Mouse (Mus musculus) lung, embryonic 15.5 days (tissue): ENCODE results near the gene Rbm15. TPM values are rescaled to one million over a fixed set of nuclear protein-coding genes. Genes with fewer than 3 reads are reported as not detected.

Source experiments
- ATAC-seq: fragments of 200-750 bp; cut with Nextera tagmentation; 2 replicates; pipeline ENCODE4 v1.8.0; 2017; ENCODE audit warnings: moderate number of reproducible peaks, borderline replicate concordance; ENCODE audit not compliant: low FRiP score, low TSS enrichment; ENCODE audit errors: extremely low read depth
- H3K27ac ChIP-seq: fragments of 300-500 bp; sonication (generic); 2 replicates; pipeline ENCODE4 v1.5.1; 2015; ENCODE audit warnings: moderate library complexity, mild to moderate bottlenecking, inconsistent platforms
- H3K27me3 ChIP-seq: fragments of 300-500 bp; sonication (generic); 2 replicates; pipeline ENCODE4 v1.6.1; 2015; ENCODE audit warnings: inconsistent platforms
- H3K36me3 ChIP-seq: fragments of 300-500 bp; sonication (generic); 2 replicates; pipeline ENCODE4 v1.6.1; 2015; ENCODE audit warnings: inconsistent platforms
- H3K4me1 ChIP-seq: fragments of 300-500 bp; sonication (generic); 2 replicates; pipeline ENCODE4 v1.6.1; 2015; ENCODE audit warnings: inconsistent platforms
- H3K4me2 ChIP-seq: fragments of 300-500 bp; sonication (generic); 2 replicates; pipeline ENCODE4 v1.6.1; 2015; ENCODE audit warnings: inconsistent platforms, mild to moderate bottlenecking, moderate library complexity
- H3K4me3 ChIP-seq: fragments of 300-500 bp; sonication (generic); 2 replicates; pipeline ENCODE4 v1.5.1; 2015; ENCODE audit warnings: mild to moderate bottlenecking, inconsistent platforms
- H3K9ac ChIP-seq: fragments of 300-500 bp; sonication (generic); 2 replicates; pipeline ENCODE4 v1.6.1; 2015; ENCODE audit warnings: inconsistent platforms
- H3K9me3 ChIP-seq: fragments of 300-500 bp; sonication (generic); 2 replicates; pipeline ENCODE4 v1.6.1; 2016; ENCODE audit warnings: inconsistent platforms
- WGBS: fragments of 180-500 bp; shearing (Covaris S2); methylation state at CpG from one replicate; pipeline ENCODE4 v1.1.7; 2015; 5-methylcytosine and 5-hydroxymethylcytosine counted together
- polyA plus RNA-seq: library from polyadenylated mRNA; unstranded; fragments of >200 nt; fragmentation: Nextera tagmentation; extraction: Ambion mirVana; gene quantifications from 2 replicates; pipeline ENCODE4 v1.2.1, GENCODE M21; 2015

Gene Rbm15
- polyA plus RNA-seq, result 15.0 and 15.4 TPM in 2 replicates

DNA sequence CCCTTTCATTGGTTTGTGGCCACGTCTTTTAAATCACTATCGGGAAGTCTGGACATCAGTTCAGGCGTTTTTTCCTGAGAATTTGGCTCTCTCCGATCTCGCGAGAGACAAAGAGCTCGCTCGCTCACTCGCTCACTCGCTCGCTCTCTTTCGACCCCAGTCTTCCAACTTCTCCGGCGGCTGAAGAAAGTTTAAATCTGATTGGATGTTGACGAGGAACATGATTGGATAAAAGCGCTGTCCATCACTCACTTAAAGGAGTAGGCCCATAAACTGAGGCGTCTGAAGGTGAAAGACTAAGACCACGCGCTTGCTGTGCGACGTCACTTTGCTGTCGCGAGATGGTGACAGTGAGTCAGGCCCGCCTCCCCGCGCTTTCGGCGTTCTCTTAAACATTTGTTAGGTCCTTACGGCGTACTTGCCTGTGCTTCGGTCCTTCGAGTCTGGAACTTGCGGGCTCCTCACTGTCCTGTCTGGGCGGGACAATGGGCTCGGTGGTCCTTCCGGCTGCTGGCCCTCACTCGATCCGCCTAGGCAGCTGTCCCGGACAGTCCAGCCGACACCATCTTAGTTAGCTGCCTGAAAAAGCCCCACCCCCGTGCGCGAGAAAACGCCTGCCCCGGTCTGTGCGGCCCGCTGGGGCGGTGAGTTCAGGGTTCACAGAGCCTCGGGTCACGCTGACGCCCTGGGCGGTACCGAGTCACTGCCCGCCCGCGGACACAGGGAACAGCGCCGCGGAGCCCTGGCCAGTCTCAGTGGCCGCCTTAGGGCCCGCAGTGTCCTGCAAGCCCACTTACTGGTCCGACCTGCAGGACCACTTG is at the start of gene Rbm15:
Rbm15 (minus strand) TSS at position 293 of the 821 bp plus-strand sequence.
- H3K36me3 ChIP-seq, result peaks cover 11% of the 10 kb centered on the region; the same call in 1 of the 2 replicates
- peaks cover 24% of the 10 kb centered on the region for H3K4me1 ChIP-seq
- H3K9ac ChIP-seq, result peak within 1 kb of the TSS; percentile 94
- WGBS, result under 1% methylated on average over 62 of the region's 62 CpGs
- H3K9me3 ChIP-seq, result no peaks in the 10 kb centered on the region
- peak within 1 kb of the TSS; percentile 89 for H3K4me2 ChIP-seq
- H3K27me3 ChIP-seq, result no peaks in the 10 kb centered on the region
- peak within 1 kb of the TSS; percentile 98 for H3K4me3 ChIP-seq
- ATAC-seq, result peak; percentile 93
- H3K27ac ChIP-seq, result peak within 1 kb of the TSS; percentile 99

DNA sequence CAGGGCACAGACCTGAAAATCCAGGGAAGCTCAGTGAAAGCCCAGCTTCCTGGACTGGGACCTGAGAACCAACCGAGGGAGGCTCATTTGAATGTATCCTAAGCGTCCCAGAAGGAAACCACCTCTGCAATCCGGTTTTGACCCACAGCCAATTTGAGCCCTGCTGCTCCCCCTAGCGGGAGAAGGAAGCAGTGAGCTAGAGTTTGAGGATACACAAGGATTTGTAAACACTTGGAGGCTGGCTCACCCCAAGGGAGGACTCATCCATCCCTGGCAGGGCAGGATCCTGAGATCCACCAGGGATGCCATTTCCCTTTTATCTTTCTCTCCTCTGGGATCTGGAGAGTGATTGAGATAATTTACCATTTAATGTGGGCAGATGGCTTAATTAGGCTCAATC is 45.9 kb upstream of the Rbm15 start:
- no peak overlapping the region for H3K27ac ChIP-seq
- no peak for ATAC-seq
- H3K27me3 ChIP-seq, result peaks cover 3% of the 10 kb centered on the region; the same call in 1 of the 2 replicates
- no peak overlapping the region for H3K4me2 ChIP-seq
- WGBS, result 10% methylated on average over 4 of the region's 4 CpGs
- no peaks in the 10 kb centered on the region for H3K4me1 ChIP-seq
- no peak overlapping the region for H3K4me3 ChIP-seq
- H3K36me3 ChIP-seq, result no peaks in the 10 kb centered on the region
- no peak overlapping the region for H3K9ac ChIP-seq
- no peaks in the 10 kb centered on the region for H3K9me3 ChIP-seq

GRCm38 (mm10) chr3:107378626-107379025 is 45.2 kb upstream of the Rbm15 start:
- no peaks in the 10 kb centered on the region for H3K9me3 ChIP-seq
- no peak overlapping the region for H3K4me2 ChIP-seq
- no peak for ATAC-seq
- no peak overlapping the region for H3K9ac ChIP-seq
- no peaks in the 10 kb centered on the region for H3K4me1 ChIP-seq
- H3K27me3 ChIP-seq, result peaks cover 3% of the 10 kb centered on the region; the same call in 1 of the 2 replicates
- H3K4me3 ChIP-seq, result no peak overlapping the region
- 67% methylated on average over 5 of the region's 5 CpGs for WGBS
- no peaks in the 10 kb centered on the region for H3K36me3 ChIP-seq
- no peak overlapping the region for H3K27ac ChIP-seq

GRCm38 (mm10) chr3:107374948-107375664 is 41.6 kb upstream of the Rbm15 start:
- WGBS, result 13% methylated on average over 6 of the region's 6 CpGs
- H3K27me3 ChIP-seq, result 0 out of 2 replicates have a peak, but pooled peaks cover 3% of the 10 kb centered on the region
- no peak overlapping the region for H3K4me2 ChIP-seq
- H3K4me3 ChIP-seq, result no peak overlapping the region
- H3K27ac ChIP-seq, result no peak overlapping the region
- H3K9ac ChIP-seq, result no peak overlapping the region
- H3K9me3 ChIP-seq, result no peaks in the 10 kb centered on the region
- ATAC-seq, result no peak
- H3K4me1 ChIP-seq, result no peaks in the 10 kb centered on the region
- H3K36me3 ChIP-seq, result no peaks in the 10 kb centered on the region

DNA sequence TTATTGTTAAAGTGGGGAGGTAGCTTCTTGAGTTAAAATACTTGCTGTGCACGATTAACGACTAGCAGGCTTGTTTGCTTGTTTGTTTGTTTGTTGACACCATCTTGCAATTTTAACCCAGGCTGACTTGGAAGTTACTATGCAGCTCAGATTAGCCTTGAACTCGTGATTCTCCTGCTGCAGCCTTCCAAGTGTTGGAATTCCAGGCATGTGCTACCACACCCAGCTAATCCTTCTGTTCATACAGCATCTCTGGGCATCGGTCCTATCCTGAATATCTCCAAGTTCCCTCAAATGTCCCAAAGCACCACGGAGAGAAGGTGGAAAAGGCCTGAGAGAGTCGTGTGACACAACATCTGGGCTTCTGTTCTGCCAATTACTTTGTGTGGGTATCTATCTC is 35.7 kb upstream of the Rbm15 start:
- Histone ChIP-seq H3K9me3 (no peaks in the 10 kb centered on the region), H3K9ac (no peak overlapping the region), H3K27ac (no peak overlapping the region), H3K4me2 (no peak overlapping the region), H3K27me3 (peaks cover 8% of the 10 kb centered on the region; the same call in 1 of the 2 replicates), H3K4me3 (no peak overlapping the region), H3K36me3 (no peaks in the 10 kb centered on the region), H3K4me1 (no peaks in the 10 kb centered on the region)
- WGBS, result 68% methylated on average over 6 of the region's 6 CpGs
- ATAC-seq, result no peak

GRCm38 (mm10) chr3:107367938-107368599 is 34.6 kb upstream of the Rbm15 start:
- WGBS, result 72% methylated on average over 8 of the region's 8 CpGs
- ATAC-seq, result no peak
- no peak overlapping the region for H3K27ac ChIP-seq
- no peaks in the 10 kb centered on the region for H3K36me3 ChIP-seq
- H3K4me3 ChIP-seq, result no peak overlapping the region
- H3K9ac ChIP-seq, result no peak overlapping the region
- no peaks in the 10 kb centered on the region for H3K9me3 ChIP-seq
- H3K4me2 ChIP-seq, result no peak overlapping the region
- no peaks in the 10 kb centered on the region for H3K4me1 ChIP-seq
- peaks cover 8% of the 10 kb centered on the region; the same call in 1 of the 2 replicates for H3K27me3 ChIP-seq

- Histone ChIP-seq H3K4me3 (no peak overlapping the region), H3K4me1 (no peaks in the 10 kb centered on the region), H3K9ac (no peak overlapping the region), H3K27me3 (peaks cover 12% of the 10 kb centered on the region; the same call in 1 of the 2 replicates), H3K4me2 (no peak overlapping the region), H3K9me3 (no peaks in the 10 kb centered on the region), H3K36me3 (no peaks in the 10 kb centered on the region), H3K27ac (no peak overlapping the region)
- no peak for ATAC-seq
- WGBS, result 80% methylated on average over 4 of the region's 4 CpGs
Observed at GRCm38 (mm10) chr3:107365341-107365740, 31.9 kb upstream of the Rbm15 start.

GRCm38 (mm10) chr3:107363391-107363790 is 29.9 kb upstream of the Rbm15 start:
- no peak overlapping the region for H3K4me3 ChIP-seq
- H3K4me1 ChIP-seq, result no peaks in the 10 kb centered on the region
- no peak overlapping the region for H3K9ac ChIP-seq
- 84% methylated on average over 5 of the region's 5 CpGs for WGBS
- peaks cover 17% of the 10 kb centered on the region; the same call in 1 of the 2 replicates for H3K27me3 ChIP-seq
- H3K9me3 ChIP-seq, result no peaks in the 10 kb centered on the region
- H3K4me2 ChIP-seq, result no peak overlapping the region
- H3K27ac ChIP-seq, result no peak overlapping the region
- no peaks in the 10 kb centered on the region for H3K36me3 ChIP-seq
- ATAC-seq, result no peak

- 45% methylated on average over 4 of the region's 4 CpGs for WGBS
- Histone ChIP-seq H3K4me2 (no peak overlapping the region), H3K36me3 (no peaks in the 10 kb centered on the region), H3K4me1 (peaks cover 6% of the 10 kb centered on the region; the same call in 1 of the 2 replicates), H3K27ac (no peak overlapping the region; the same call in 1 of the 2 replicates), H3K27me3 (peaks cover 9% of the 10 kb centered on the region; the same call in 1 of the 2 replicates), H3K4me3 (no peak overlapping the region), H3K9me3 (no peaks in the 10 kb centered on the region), H3K9ac (no peak overlapping the region)
- no peak for ATAC-seq
Observed at GRCm38 (mm10) chr3:107360341-107360740, 26.9 kb upstream of the Rbm15 start.

DNA sequence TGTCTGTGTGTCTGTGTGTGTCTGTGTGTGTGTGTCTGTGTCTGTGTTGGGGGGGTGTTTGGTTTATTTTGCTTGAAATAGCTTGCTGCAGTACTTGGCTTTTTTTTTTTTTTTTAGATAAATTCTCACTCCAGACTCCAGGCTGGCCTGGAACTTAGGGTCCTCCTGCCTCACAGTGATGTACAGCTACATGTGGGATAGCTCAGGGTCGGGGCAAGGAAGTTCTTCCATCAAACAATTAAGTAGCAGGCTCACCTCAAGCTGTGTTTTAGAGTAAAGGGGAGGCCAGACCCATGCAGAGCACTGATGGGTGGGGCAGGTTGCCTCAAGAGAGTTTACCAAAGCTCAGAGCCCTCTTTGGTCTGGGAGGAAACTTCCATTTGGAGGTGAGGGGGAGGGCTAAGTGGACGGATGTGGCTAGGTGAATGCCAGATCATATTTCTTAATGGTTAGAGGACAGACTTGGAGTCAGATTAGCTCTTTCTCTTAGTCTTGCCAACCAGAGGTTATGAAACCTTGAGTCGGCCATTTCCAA is 24.3 kb upstream of the Rbm15 start:
- Histone ChIP-seq H3K4me1 (peaks cover 6% of the 10 kb centered on the region; the same call in 1 of the 2 replicates), H3K27me3 (peaks cover 9% of the 10 kb centered on the region; the same call in 1 of the 2 replicates), H3K9ac (no peak overlapping the region), H3K9me3 (no peaks in the 10 kb centered on the region), H3K27ac (no peak overlapping the region), H3K4me3 (no peak overlapping the region), H3K4me2 (no peak overlapping the region), H3K36me3 (no peaks in the 10 kb centered on the region)
- WGBS, result 40% methylated on average over 3 of the region's 3 CpGs
- peak; percentile 56 for ATAC-seq

DNA sequence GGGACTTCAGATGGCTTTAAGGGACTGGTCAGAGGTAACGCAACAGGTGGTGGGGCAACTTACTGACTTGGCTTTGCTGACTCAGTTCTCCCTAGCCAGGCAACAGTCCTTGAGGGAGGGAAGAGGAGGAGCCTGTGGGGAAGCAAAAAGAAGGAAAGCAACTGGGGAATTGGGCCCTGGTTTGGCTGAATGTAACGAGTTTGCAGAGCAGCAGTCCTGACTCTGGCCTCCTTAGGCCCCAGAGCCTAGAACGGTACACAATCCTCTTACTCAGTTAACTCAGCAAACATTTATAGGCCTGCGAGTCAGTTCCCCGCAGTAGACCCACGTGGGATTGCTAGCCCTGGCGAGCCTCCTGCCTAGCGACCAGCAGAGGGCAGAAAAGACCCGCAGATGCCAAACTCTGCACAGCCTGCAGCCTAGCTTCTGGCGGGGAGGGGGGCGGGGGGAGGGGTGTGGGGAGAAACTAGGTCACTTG is 23.5 kb upstream of the Rbm15 start:
- Histone ChIP-seq H3K9ac (no peak overlapping the region), H3K27me3 (peaks cover 9% of the 10 kb centered on the region; the same call in 1 of the 2 replicates)

More for the DNA sequence above, 23.5 kb upstream of the Rbm15 start:
- H3K4me1 ChIP-seq, result peaks cover 6% of the 10 kb centered on the region; the same call in 1 of the 2 replicates
- ATAC-seq, result peak; percentile 85
- H3K4me3 ChIP-seq, result no peak overlapping the region
- no peak overlapping the region for H3K27ac ChIP-seq
- no peaks in the 10 kb centered on the region for H3K9me3 ChIP-seq
- no peaks in the 10 kb centered on the region for H3K36me3 ChIP-seq
- under 1% methylated on average over 11 of the region's 11 CpGs for WGBS
- peak overlapping the region; percentile 37; the same call in 1 of the 2 replicates for H3K4me2 ChIP-seq
